Mouse (Mus musculus): ENCODE data around the gene Atxn2. TPM values are rescaled to one million over a fixed set of nuclear protein-coding genes. Genes with fewer than 3 reads are reported as not detected.

Gene Atxn2
- total and polyA plus RNA-seq, 3 experiments = 7.7 to 58.4 (median 8.3) TPM

DNA sequence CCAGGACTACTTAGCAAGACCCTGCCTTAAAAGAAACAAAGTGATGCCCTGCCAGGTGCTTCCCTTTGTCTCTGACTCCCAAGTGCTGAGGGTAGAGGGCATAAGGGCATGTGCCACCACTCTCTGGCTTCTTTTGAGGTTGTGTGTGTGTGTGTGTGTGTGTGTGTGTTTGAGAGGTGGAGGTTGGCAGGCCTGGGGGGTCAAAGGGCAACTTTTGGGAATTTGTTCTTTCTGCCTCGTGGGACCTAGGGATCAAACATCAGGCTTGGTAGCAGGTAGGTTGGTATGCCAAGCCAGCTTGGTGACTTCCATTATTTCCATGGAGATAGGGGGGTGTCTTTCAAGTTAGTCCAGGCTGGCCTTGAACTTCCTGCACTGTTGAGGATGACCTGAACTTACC lies 7.8 kb upstream of the Atxn2 start:
- Histone ChIP-seq H3K4me1 (ENCODE audit: control insufficient read depth in 1 of 2, insufficient read depth in 2 of 2) (peaks cover 0 to 5% of the 10 kb centered on the region in 2 experiments; a peak in 1 of 4 replicates), H3K36me3 (replicated peaks in 1 of 2; ENCODE audit: control insufficient read depth in 1 of 2, insufficient read depth in 1 of 2, low read length in 1 of 2) (no peaks in the 10 kb centered on the region), H3K9me3 (replicated peaks; ENCODE audit: low read length) (no peaks in the 10 kb centered on the region), H3K79me2 (replicated peaks; ENCODE audit: control insufficient read depth, extremely low read depth, insufficient read depth, poor library complexity, severe bottlenecking) (no peaks in the 10 kb centered on the region), H3K4me3 (replicated peaks in 1 of 3; ENCODE audit: low read depth in 2 of 3, low read length in 2 of 3, poor library complexity in 1 of 3) (no peak overlapping the region), H3K9ac (ENCODE audit: insufficient read depth, low read depth) (no peak overlapping the region), H3K27ac (ENCODE audit: insufficient read depth, low read depth) (no peak overlapping the region), H3K27me3 (replicated peaks) (peaks cover 2% of the 10 kb centered on the region), H3K4me2 (ENCODE audit: insufficient read depth, low read depth, poor library complexity, severe bottlenecking) (no peak overlapping the region)
- in situ Hi-C loops (cut with MboI; ENCODE audit: low pct_ligation_motif_present, low pct_unique_long_range_greater_than_20kb, low sequenced_read_pairs) = no loop called here
- DNase-seq (ENCODE audit: extremely low read depth) = no peak
- TF ChIP-seq RCOR1 (conservative IDR thresholded peaks at IDR 0.05; ENCODE audit: low read depth, low read length) = no peak
- no peak for TF ChIP-seq KAT2A (IDR thresholded peaks at IDR 0.05; ENCODE audit: insufficient replicate concordance, low read length)
- TF ChIP-seq MAFK (IDR thresholded peaks at IDR 0.05; ENCODE audit: insufficient replicate concordance, low read length) = no peak
- TF ChIP-seq MEF2A (IDR thresholded peaks at IDR 0.05; ENCODE audit: borderline replicate concordance, low read depth, low read length) = no peak
- TF ChIP-seq SIN3A (IDR thresholded peaks at IDR 0.05; ENCODE audit: low read length) = no peak
- TF ChIP-seq UBTF (IDR thresholded peaks at IDR 0.05; ENCODE audit: low read depth, low read length) = no peak
- no peak for TF ChIP-seq TCF12 (IDR thresholded peaks at IDR 0.05; ENCODE audit: low read depth, low read length)
- dilution Hi-C loops (cut with MboI; ENCODE audit: extremely low pct_ligation_motif_present, extremely low pct_unique_long_range_greater_than_20kb, low sequenced_read_pairs) = no loop called here

DNA sequence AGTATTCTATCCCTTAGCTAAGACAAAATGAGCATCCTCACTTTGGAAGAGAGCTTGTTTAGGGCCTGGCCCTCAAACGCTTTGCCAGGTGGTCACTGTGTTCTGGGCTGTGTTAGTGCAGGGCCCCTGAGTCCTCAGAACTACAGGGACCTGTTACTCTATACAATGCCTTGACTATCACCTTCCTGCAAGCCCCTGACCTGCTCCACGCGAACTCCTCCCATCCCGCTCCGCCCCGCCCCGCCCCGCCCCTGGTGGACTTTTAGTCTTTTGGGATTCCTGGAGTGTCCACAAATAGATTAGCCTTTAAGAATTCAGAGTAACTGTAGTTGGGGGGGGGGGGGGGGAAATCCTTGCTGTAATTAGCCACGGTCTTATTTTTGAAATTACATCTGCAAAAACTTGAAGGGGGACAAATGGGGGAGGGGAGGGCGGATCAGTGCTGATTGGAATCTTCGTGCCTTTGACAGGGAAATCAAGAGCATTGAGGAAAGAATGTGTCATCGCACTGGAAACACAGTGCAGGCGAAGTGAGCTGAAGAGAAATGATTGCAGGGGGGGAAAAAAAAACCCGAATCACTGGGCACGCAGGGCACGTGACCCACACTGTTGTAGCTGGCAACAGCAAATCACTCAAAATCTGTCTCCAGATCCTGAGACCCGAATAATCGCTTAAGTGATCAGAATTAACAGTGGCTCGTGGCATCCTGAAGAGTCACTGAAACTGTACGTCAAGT lies 6.5 kb upstream of the Atxn2 start:
- Histone ChIP-seq H3K4me2 (ENCODE audit: insufficient read depth, low read depth, poor library complexity, severe bottlenecking) (no peak overlapping the region), H3K79me2 (replicated peaks; ENCODE audit: control insufficient read depth, extremely low read depth, insufficient read depth, poor library complexity, severe bottlenecking) (no peaks in the 10 kb centered on the region), H3K4me1 (ENCODE audit: control insufficient read depth in 1 of 2, insufficient read depth in 2 of 2) (peaks cover 0 to 5% of the 10 kb centered on the region in 2 experiments; a peak in 1 of 4 replicates), H3K27ac (ENCODE audit: insufficient read depth, low read depth) (no peak overlapping the region), H3K27me3 (replicated peaks) (peaks cover 2% of the 10 kb centered on the region), H3K4me3 (replicated peaks in 1 of 3; ENCODE audit: low read depth in 2 of 3, low read length in 2 of 3, poor library complexity in 1 of 3) (no peak overlapping the region), H3K9me3 (replicated peaks; ENCODE audit: low read length) (no peaks in the 10 kb centered on the region), H3K36me3 (replicated peaks in 1 of 2; ENCODE audit: control insufficient read depth in 1 of 2, insufficient read depth in 1 of 2, low read length in 1 of 2) (no peaks in the 10 kb centered on the region), H3K9ac (ENCODE audit: insufficient read depth, low read depth) (no peak overlapping the region)
- in situ Hi-C loops (cut with MboI; ENCODE audit: low pct_ligation_motif_present, low pct_unique_long_range_greater_than_20kb, low sequenced_read_pairs) = no loop called here
- TF ChIP-seq BHLHE40 (IDR thresholded peaks at IDR 0.05; ENCODE audit: low read depth, low read length) (peak; percentile 79), PAX5 (IDR thresholded peaks at IDR 0.05; ENCODE audit: low read length) (no peak), USF2 (conservative IDR thresholded peaks at IDR 0.05; ENCODE audit: low read depth, low read length) (0 out of 2 replicates have a peak, but pooled peaks have one; percentile 13), USF1 (IDR thresholded peaks at IDR 0.05; ENCODE audit: low read depth, low read length) (peak; percentile 58), MAX (IDR thresholded peaks at IDR 0.05; ENCODE audit: low read length) (0 out of 2 replicates have a peak, but pooled peaks have one; percentile 22)
- DNase-seq (ENCODE audit: extremely low read depth) = no peak
- dilution Hi-C loops (cut with MboI; ENCODE audit: extremely low pct_ligation_motif_present, extremely low pct_unique_long_range_greater_than_20kb, low sequenced_read_pairs) = no loop called here

DNA sequence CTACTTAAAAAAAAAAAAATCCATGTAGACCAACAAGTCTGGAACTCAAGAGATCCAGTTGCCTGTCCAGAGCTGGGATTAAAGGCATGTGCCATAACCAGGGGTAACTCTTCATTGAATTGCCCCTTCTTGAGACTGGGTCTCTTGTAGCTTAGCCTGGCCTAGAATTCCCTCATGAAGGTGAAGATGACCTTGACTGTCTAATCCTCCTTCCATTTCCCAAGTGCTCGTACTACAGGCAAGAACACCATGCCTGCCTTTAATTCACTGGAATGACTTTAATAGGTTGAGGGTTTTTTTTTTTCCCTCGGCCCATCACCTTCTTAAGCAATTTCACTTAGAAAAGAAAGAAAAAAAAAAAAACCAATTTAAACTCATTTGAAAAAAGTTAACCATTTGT lies 735 bp upstream of the Atxn2 start:
- Histone ChIP-seq H3K9ac (ENCODE audit: insufficient read depth, low read depth) (peak overlapping the region; percentile 92; the same call in 1 of the 2 replicates), H3K4me2 (ENCODE audit: insufficient read depth, low read depth, poor library complexity, severe bottlenecking) (peak overlapping the region; percentile 60)

More for the DNA sequence above, 735 bp upstream of the Atxn2 start:
- DNase-seq (ENCODE audit: extremely low read depth) = no peak
- H3K4me1 ChIP-seq (ENCODE audit: control insufficient read depth in 1 of 2, insufficient read depth in 2 of 2) = peaks cover 2 to 27% of the 10 kb centered on the region in 2 experiments; a peak in 3 of 4 replicates
- no peaks in the 10 kb centered on the region for H3K27me3 ChIP-seq (replicated peaks)
- in situ Hi-C loops (cut with MboI; ENCODE audit: low pct_ligation_motif_present, low pct_unique_long_range_greater_than_20kb, low sequenced_read_pairs) = no loop called here
- 0 out of 2 replicates have a peak, but pooled peaks cover 4% of the 10 kb centered on the region for H3K79me2 ChIP-seq (replicated peaks; ENCODE audit: control insufficient read depth, extremely low read depth, insufficient read depth, poor library complexity, severe bottlenecking)
- peak overlapping the region in 2 of 3 experiments; percentile 68 to 74 for H3K4me3 ChIP-seq (replicated peaks in 1 of 3; ENCODE audit: low read depth in 2 of 3, low read length in 2 of 3, poor library complexity in 1 of 3)
- no peak overlapping the region for H3K27ac ChIP-seq (ENCODE audit: insufficient read depth, low read depth)
- no peaks in the 10 kb centered on the region for H3K36me3 ChIP-seq (replicated peaks in 1 of 2; ENCODE audit: control insufficient read depth in 1 of 2, insufficient read depth in 1 of 2, low read length in 1 of 2)
- dilution Hi-C loops (cut with MboI; ENCODE audit: extremely low pct_ligation_motif_present, extremely low pct_unique_long_range_greater_than_20kb, low sequenced_read_pairs) = no loop called here
- no peaks in the 10 kb centered on the region for H3K9me3 ChIP-seq (replicated peaks; ENCODE audit: low read length)
- no peak for TF ChIP-seq HCFC1 (IDR thresholded peaks at IDR 0.05; ENCODE audit: low read depth, low read length)
- peak; percentile 10; the same call in 1 of the 2 replicates for TF ChIP-seq SIN3A (IDR thresholded peaks at IDR 0.05; ENCODE audit: low read length)

Measured in CH12.LX (cell line).